Mouse (Mus musculus) myocyte (in vitro differentiated cells): ENCODE data around the gene Golga5.

Source experiments
- CEBPB ChIP-seq: IDR thresholded peaks from 2 replicates; pipeline ENCODE4 v1.6.1; 2011; ENCODE audit warnings: mild to moderate bottlenecking, moderate library complexity; ENCODE audit not compliant: poor library complexity, insufficient read depth, severe bottlenecking
- MAX ChIP-seq: IDR thresholded peaks from one replicate; pipeline ENCODE4 v1.6.1; 2011; ENCODE audit warnings: low read depth, mild to moderate bottlenecking, control low read depth
- POLR2A ChIP-seq: IDR thresholded peaks from one replicate; pipeline ENCODE4 v1.6.1; 2011; ENCODE audit warnings: low read depth, mild to moderate bottlenecking, control low read depth, moderate library complexity; ENCODE audit not compliant: insufficient read length
- POLR2AphosphoS2 ChIP-seq: IDR thresholded peaks from one replicate; pipeline ENCODE4 v1.6.1; 2011; ENCODE audit warnings: low read depth, control low read depth; ENCODE audit not compliant: insufficient read length
- REST ChIP-seq: IDR thresholded peaks from one replicate; pipeline ENCODE4 v1.6.1; 2011; ENCODE audit warnings: mild to moderate bottlenecking, control low read depth, moderate library complexity; ENCODE audit not compliant: insufficient read depth, insufficient read length
- TCF12 ChIP-seq: IDR thresholded peaks from one replicate; pipeline ENCODE4 v1.6.1; 2011; ENCODE audit warnings: mild to moderate bottlenecking, control low read depth; ENCODE audit not compliant: poor library complexity, insufficient read depth, severe bottlenecking
- USF1 ChIP-seq: IDR thresholded peaks from one replicate; pipeline ENCODE4 v1.6.1; 2011; ENCODE audit warnings: low read depth, mild to moderate bottlenecking, control low read depth, moderate library complexity

- no peak for TF ChIP-seq CEBPB
- TF ChIP-seq POLR2A, result no peak
- TF ChIP-seq USF1, result no peak
- TF ChIP-seq POLR2AphosphoS2, result no peak
- TF ChIP-seq MAX, result no peak
- TF ChIP-seq TCF12, result no peak
- no peak for TF ChIP-seq REST
These were observed 7.8 kb upstream of the Golga5 start for GRCm38 (mm10) chr12:102461177-102461576.
